Mouse (Mus musculus) heart, adult 18-20 months (tissue): ENCODE measurements at regions not wholly inside any gene's neighbourhood (a gene's known extent, or its start where the extent isn't known, plus 50 kb on each side); places are given as distances from the start of the nearest gene placed in this dataset.

Experiments
- DNase-seq, 2 experiments: peaks; one replicate each; pipeline ENCODE4 v3.0.0; 2021 to 2022; ENCODE audit warnings: mixed read lengths in 1 of 2

GRCm38 (mm10) chr3:60311178-60311577 is 161.5 kb upstream of the Mbnl1 start:
- DNase-seq = no peak

GRCm38 (mm10) chr3:60320213-60320936 is 152.3 kb upstream of the Mbnl1 start:
- peak; percentile 26 to 39 for DNase-seq

- no peak for DNase-seq
Observed at GRCm38 (mm10) chr3:60323514-60323913, 149.1 kb upstream of the Mbnl1 start.

GRCm38 (mm10) chr3:60324416-60324815 is 148.2 kb upstream of the Mbnl1 start:
- DNase-seq = no peak

- DNase-seq = no peak
Observed at GRCm38 (mm10) chr3:60324969-60325368, 147.7 kb upstream of the Mbnl1 start.

- DNase-seq = no peak
Observed at GRCm38 (mm10) chr3:60332460-60332859, 140.2 kb upstream of the Mbnl1 start.

- no peak for DNase-seq
Observed at GRCm38 (mm10) chr3:60333669-60334068, 139.0 kb upstream of the Mbnl1 start.

GRCm38 (mm10) chr3:60334133-60334532 is 138.5 kb upstream of the Mbnl1 start:
- DNase-seq = no peak

- peak; percentile 21 to 36 for DNase-seq
Observed at GRCm38 (mm10) chr3:60346390-60346789, 126.2 kb upstream of the Mbnl1 start.

GRCm38 (mm10) chr3:60347049-60347448 is 125.6 kb upstream of the Mbnl1 start:
- no peak for DNase-seq

- peak; percentile 34 to 52 for DNase-seq
Observed at GRCm38 (mm10) chr3:60371176-60371965, 101.3 kb upstream of the Mbnl1 start.

- DNase-seq = no peak
Observed at GRCm38 (mm10) chr3:60373662-60374061, 99.0 kb upstream of the Mbnl1 start.

GRCm38 (mm10) chr3:60388593-60388992 is 84.0 kb upstream of the Mbnl1 start:
- DNase-seq = no peak

- no peak for DNase-seq
Observed at GRCm38 (mm10) chr3:60389032-60389431, 83.6 kb upstream of the Mbnl1 start.

GRCm38 (mm10) chr3:60395299-60395698 is 77.3 kb upstream of the Mbnl1 start:
- no peak for DNase-seq

- no peak for DNase-seq
Observed at GRCm38 (mm10) chr3:60396971-60397370, 75.7 kb upstream of the Mbnl1 start.

GRCm38 (mm10) chr3:60398796-60399195 is 73.8 kb upstream of the Mbnl1 start:
- no peak for DNase-seq

- no peak for DNase-seq
Observed at GRCm38 (mm10) chr3:60402251-60402830, 70.3 kb upstream of the Mbnl1 start.

- DNase-seq = no peak
Observed at GRCm38 (mm10) chr3:60407426-60407825, 65.2 kb upstream of the Mbnl1 start.

GRCm38 (mm10) chr3:60407906-60408305 is 64.7 kb upstream of the Mbnl1 start:
- peak in 1 of 2 experiments; percentile 15 for DNase-seq

- DNase-seq = peak; percentile 56 to 79
Observed at GRCm38 (mm10) chr3:60408553-60409282, 63.9 kb upstream of the Mbnl1 start.

- peak; percentile 23 to 50 for DNase-seq
Observed at GRCm38 (mm10) chr3:60409283-60409633, 63.4 kb upstream of the Mbnl1 start.

- no peak for DNase-seq
Observed at GRCm38 (mm10) chr3:60411746-60412145, 60.9 kb upstream of the Mbnl1 start.
